Mouse (Mus musculus) MEL (cell line): ENCODE measurements around the gene Lca5. TPM values are rescaled to one million over a fixed set of nuclear protein-coding genes. Genes with fewer than 3 reads are reported as not detected.

ENCODE experiments used
- DNase-seq: peaks from one replicate; pipeline ENCODE4 v3.0.0; 2011; ENCODE audit warnings: low read depth, low spot score
- H3K27ac ChIP-seq: 2 replicates; pipeline ENCODE4 v1.5.1; 2012; ENCODE audit warnings: low read depth, mild to moderate bottlenecking, control low read depth, low read length, moderate library complexity; ENCODE audit not compliant: control insufficient read depth
- H3K27me3 ChIP-seq, 2 experiments: fragments of 150-350 bp in 1 of 2; sonication (generic) in 1 of 2; 2 replicates each; pipeline ENCODE4 v1.6.1; 2012; ENCODE audit warnings: low read length in 2 of 2, mild to moderate bottlenecking in 2 of 2, improper control_type of control experiment in 1 of 2, moderate library complexity in 1 of 2; ENCODE audit not compliant: insufficient read depth in 2 of 2, control insufficient read depth in 1 of 2
- H3K36me3 ChIP-seq, 2 experiments: 2 replicates each; pipeline ENCODE4 v1.6.1; 2012 to 2014; ENCODE audit warnings: low read length in 2 of 2, improper control_type of control experiment in 1 of 2, inconsistent platforms in 1 of 2, mild to moderate bottlenecking in 1 of 2; ENCODE audit not compliant: insufficient read depth in 2 of 2, control insufficient read depth in 1 of 2
- H3K4me1 ChIP-seq, 2 experiments: fragments of 150-350 bp in 1 of 2; sonication (generic) in 1 of 2; 2 replicates each; pipeline ENCODE4 v1.6.1; 2012; ENCODE audit warnings: low read length in 2 of 2, improper control_type of control experiment in 1 of 2, mild to moderate bottlenecking in 1 of 2; ENCODE audit not compliant: insufficient read depth in 2 of 2, control insufficient read depth in 1 of 2
- H3K4me3 ChIP-seq, 2 experiments: fragments of 150-350 bp in 1 of 2; sonication (generic) in 1 of 2; 2 replicates each; pipeline ENCODE4 v1.5.1; 2012; ENCODE audit warnings: low read depth in 2 of 2, low read length in 2 of 2, mild to moderate bottlenecking in 2 of 2, moderate library complexity in 2 of 2, control low read depth in 1 of 2, improper control_type of control experiment in 1 of 2; ENCODE audit not compliant: control insufficient read depth in 1 of 2, insufficient read depth in 1 of 2
- H3K79me2 ChIP-seq: 2 replicates; pipeline ENCODE4 v1.6.1; 2012; ENCODE audit warnings: mild to moderate bottlenecking, low read length, moderate library complexity; ENCODE audit not compliant: control insufficient read depth, poor library complexity, insufficient read depth
- H3K9ac ChIP-seq: 2 replicates; pipeline ENCODE4 v1.6.1; 2012; ENCODE audit warnings: low read depth, mild to moderate bottlenecking, control low read depth, low read length, moderate library complexity; ENCODE audit not compliant: control insufficient read depth, poor library complexity, severe bottlenecking
- H3K9me3 ChIP-seq: fragments of 150-350 bp; sonication (generic); replicated peaks from 2 replicates; pipeline ENCODE4 v1.6.1; 2012; ENCODE audit warnings: mild to moderate bottlenecking, low read length, improper control_type of control experiment, moderate library complexity; ENCODE audit not compliant: insufficient read depth
- CHD1 ChIP-seq: IDR thresholded peaks from 2 replicates; pipeline ENCODE4 v1.6.1; 2012; ENCODE audit warnings: low read depth, mild to moderate bottlenecking, inconsistent platforms, low read length, improper control_type of control experiment
- CHD2 ChIP-seq: IDR thresholded peaks from 2 replicates; pipeline ENCODE4 v1.6.1; 2011; ENCODE audit warnings: low read length, improper control_type of control experiment
- CTCF ChIP-seq, 3 experiments: IDR thresholded peaks in 2 of 3; conservative IDR thresholded peaks in 1 of 3; 2 replicates each; pipeline ENCODE4 v1.5.1; 2011 to 2012; ENCODE audit warnings: low read length in 3 of 3, low read depth in 2 of 3, mild to moderate bottlenecking in 2 of 3, improper control_type of control experiment in 1 of 3, inconsistent platforms in 1 of 3, mixed read lengths in 1 of 3, moderate library complexity in 1 of 3; ENCODE audit not compliant: control insufficient read depth in 1 of 3, insufficient read depth in 1 of 3, poor library complexity in 1 of 3, severe bottlenecking in 1 of 3
- E2F4 ChIP-seq: IDR thresholded peaks from 2 replicates; pipeline ENCODE4 v1.6.1; 2011; ENCODE audit warnings: low read depth, low read length, improper control_type of control experiment, borderline replicate concordance
- ELF1 ChIP-seq: IDR thresholded peaks from 2 replicates; pipeline ENCODE4 v1.6.1; 2014; ENCODE audit warnings: low read depth, mild to moderate bottlenecking, inconsistent platforms, low read length, improper control_type of control experiment, moderate library complexity
- EP300 ChIP-seq, 2 experiments: IDR thresholded peaks; 2 replicates each; pipeline ENCODE4 v1.6.1; 2011; ENCODE audit warnings: improper control_type of control experiment in 2 of 2, low read length in 2 of 2, low read depth in 1 of 2, mild to moderate bottlenecking in 1 of 2
- GABPA ChIP-seq: IDR thresholded peaks from 2 replicates; pipeline ENCODE4 v1.6.1; 2012; ENCODE audit warnings: low read depth, mild to moderate bottlenecking, inconsistent platforms, low read length, improper control_type of control experiment, moderate library complexity
- GATA1 ChIP-seq: IDR thresholded peaks from 2 replicates; pipeline ENCODE4 v1.6.1; 2011; ENCODE audit warnings: low read depth, low read length, improper control_type of control experiment
- HCFC1 ChIP-seq: IDR thresholded peaks from 2 replicates; pipeline ENCODE4 v1.6.1; 2012; ENCODE audit warnings: low read depth, mild to moderate bottlenecking, inconsistent platforms, low read length, improper control_type of control experiment, moderate library complexity
- KAT2A ChIP-seq: conservative IDR thresholded peaks from 2 replicates; pipeline ENCODE4 v1.6.1; 2012; ENCODE audit warnings: low read depth, low read length, improper control_type of control experiment, inconsistent platforms
- MAX ChIP-seq: IDR thresholded peaks from 2 replicates; pipeline ENCODE4 v1.6.1; 2011; ENCODE audit warnings: low read length, improper control_type of control experiment
- MEF2A ChIP-seq: IDR thresholded peaks from 2 replicates; pipeline ENCODE4 v1.6.1; 2014; ENCODE audit warnings: low read depth, mild to moderate bottlenecking, inconsistent platforms, low read length, improper control_type of control experiment; ENCODE audit not compliant: poor library complexity, insufficient replicate concordance, severe bottlenecking; ENCODE audit errors: extremely low read depth
- MYB ChIP-seq: IDR thresholded peaks from 2 replicates; pipeline ENCODE4 v1.6.1; 2011; ENCODE audit warnings: mild to moderate bottlenecking, low read depth, low read length, improper control_type of control experiment
- NRF1 ChIP-seq: IDR thresholded peaks from 2 replicates; pipeline ENCODE4 v1.6.1; 2014; ENCODE audit warnings: low read depth, mild to moderate bottlenecking, inconsistent platforms, low read length, improper control_type of control experiment, moderate library complexity; ENCODE audit not compliant: poor library complexity, insufficient read depth, severe bottlenecking
- POLR2AphosphoS2 ChIP-seq: IDR thresholded peaks from 2 replicates; pipeline ENCODE4 v1.6.1; 2011; ENCODE audit warnings: low read length, improper control_type of control experiment
- RAD21 ChIP-seq: IDR thresholded peaks from 2 replicates; pipeline ENCODE4 v1.6.1; 2011; ENCODE audit warnings: mild to moderate bottlenecking, low read depth, low read length, improper control_type of control experiment
- RCOR1 ChIP-seq: IDR thresholded peaks from 2 replicates; pipeline ENCODE4 v1.6.1; 2012; ENCODE audit warnings: low read depth, mild to moderate bottlenecking, inconsistent platforms, low read length, improper control_type of control experiment
- SIN3A ChIP-seq: IDR thresholded peaks from 2 replicates; pipeline ENCODE4 v1.6.1; 2012; ENCODE audit warnings: low read length, improper control_type of control experiment, inconsistent platforms
- SMC3 ChIP-seq: IDR thresholded peaks from 2 replicates; pipeline ENCODE4 v1.6.1; 2011; ENCODE audit warnings: low read depth, low read length, improper control_type of control experiment
- TAL1 ChIP-seq: IDR thresholded peaks from 2 replicates; pipeline ENCODE4 v1.6.1; 2012; ENCODE audit warnings: mild to moderate bottlenecking, inconsistent platforms, low read length, moderate library complexity, mixed read lengths
- TBP ChIP-seq: IDR thresholded peaks from 2 replicates; pipeline ENCODE4 v1.8.0; 2011; ENCODE audit warnings: low read depth, low read length, improper control_type of control experiment
- TCF12 ChIP-seq: IDR thresholded peaks from 2 replicates; pipeline ENCODE4 v1.6.1; 2014; ENCODE audit warnings: low read depth, mild to moderate bottlenecking, inconsistent platforms, low read length, improper control_type of control experiment, moderate library complexity
- USF1 ChIP-seq: IDR thresholded peaks from 2 replicates; pipeline ENCODE4 v1.6.1; 2014; ENCODE audit warnings: low read depth, mild to moderate bottlenecking, inconsistent platforms, low read length, improper control_type of control experiment, moderate library complexity
- ZC3H11A ChIP-seq: IDR thresholded peaks from 2 replicates; pipeline ENCODE4 v1.6.1; 2012; ENCODE audit warnings: low read depth, mild to moderate bottlenecking, inconsistent platforms, low read length, improper control_type of control experiment
- ZMIZ1 ChIP-seq: IDR thresholded peaks from 2 replicates; pipeline ENCODE4 v1.6.1; 2012; ENCODE audit warnings: low read depth, mild to moderate bottlenecking, inconsistent platforms, low read length, improper control_type of control experiment, moderate library complexity
- ZNF384 ChIP-seq: IDR thresholded peaks from 2 replicates; pipeline ENCODE4 v1.6.1; 2012; ENCODE audit warnings: low read depth, mild to moderate bottlenecking, inconsistent platforms, low read length, improper control_type of control experiment
- polyA plus RNA-seq, 2 experiments: library from polyadenylated mRNA; stranded (reverse) in 1 of 2; unstranded in 1 of 2; fragments of >175 nt in 1 of 2; fragments of >200 nt in 1 of 2; gene quantifications; 2 replicates each; pipeline versions ENCODE4 v1.2.1 to v1.2.4; 2012; ENCODE audit warnings: low replicate concordance in 2 of 2, low read depth in 1 of 2; ENCODE audit not compliant: insufficient read length in 2 of 2, insufficient read depth in 1 of 2, missing spikeins in 1 of 2
- total RNA-seq: library from RNA; depleted of rRNA; stranded (reverse); fragments of 300-350 nt; gene quantifications from 2 replicates; pipeline ENCODE4 v1.2.3, GENCODE M21; 2012

Lca5 gene
- total and polyA plus RNA-seq, 3 experiments = not detected

DNA sequence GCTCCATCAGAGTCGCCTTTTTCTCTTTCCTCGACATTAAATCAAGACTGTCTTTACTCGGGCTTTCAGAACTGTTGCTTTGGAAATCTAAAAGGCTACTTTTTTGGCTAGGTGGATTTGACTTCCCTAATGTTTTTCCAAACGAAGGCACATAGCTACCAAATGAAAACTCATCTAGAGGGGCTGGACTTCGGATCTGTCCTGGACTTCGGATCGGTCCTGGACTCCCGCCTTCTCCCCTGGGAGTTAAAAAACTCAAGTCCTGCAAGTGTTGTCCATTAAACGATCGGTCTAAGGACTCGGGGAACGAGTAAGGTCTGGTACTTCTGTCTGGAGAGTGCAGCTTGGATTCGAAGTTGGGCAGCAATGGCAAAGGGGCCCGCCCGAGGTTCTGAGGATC is 45.5 kb downstream of the Lca5 start:
- H3K27ac ChIP-seq = no peak overlapping the region
- DNase-seq = no peak
- no peak overlapping the region for H3K9ac ChIP-seq
- no peak for TF ChIP-seq SIN3A
- H3K4me3 ChIP-seq = no peak overlapping the region
- H3K36me3 ChIP-seq = no peaks in the 10 kb centered on the region
- H3K4me1 ChIP-seq = no peaks in the 10 kb centered on the region
- no peaks in the 10 kb centered on the region for H3K27me3 ChIP-seq
- no peaks in the 10 kb centered on the region for H3K9me3 ChIP-seq
- no peaks in the 10 kb centered on the region for H3K79me2 ChIP-seq

- Histone ChIP-seq H3K79me2 (no peaks in the 10 kb centered on the region), H3K4me3 (no peak overlapping the region), H3K27me3 (no peaks in the 10 kb centered on the region), H3K36me3 (no peaks in the 10 kb centered on the region), H3K9ac (no peak overlapping the region), H3K27ac (no peak overlapping the region), H3K9me3 (no peaks in the 10 kb centered on the region), H3K4me1 (no peaks in the 10 kb centered on the region)
- TF ChIP-seq RCOR1 (no peak), RAD21 (no peak), POLR2AphosphoS2 (no peak), NRF1 (no peak), MYB (no peak), GATA1 (no peak), MAX (no peak), GABPA (no peak), CHD2 (no peak), ZNF384 (no peak), SIN3A (no peak), CHD1 (no peak), ELF1 (no peak), ZMIZ1 (no peak)
- no peak for DNase-seq
Measured at GRCm38 (mm10) chr9:83391996-83392395, 48.9 kb downstream of the Lca5 start.

- H3K27ac ChIP-seq = no peak overlapping the region
- H3K9ac ChIP-seq = no peak overlapping the region
- H3K27me3 ChIP-seq = no peaks in the 10 kb centered on the region
- no peak for DNase-seq
- no peaks in the 10 kb centered on the region for H3K79me2 ChIP-seq
- no peak for TF ChIP-seq CHD1
- no peak for TF ChIP-seq SMC3
- TF ChIP-seq TBP = no peak
- no peak for TF ChIP-seq RAD21
- TF ChIP-seq E2F4 = no peak
- TF ChIP-seq ZC3H11A = no peak
- TF ChIP-seq CTCF (IDR thresholded peaks at IDR 0.05 in 2 of 3, conservative IDR thresholded peaks at IDR 0.05 in 1 of 3; ENCODE audit: control insufficient read depth in 1 of 3, insufficient read depth in 1 of 3, low read depth in 2 of 3, low read length in 3 of 3, poor library complexity in 1 of 3, severe bottlenecking in 1 of 3) = no peak
- no peak for TF ChIP-seq ELF1
- TF ChIP-seq KAT2A = no peak
- TF ChIP-seq GATA1 = no peak
- TF ChIP-seq ZMIZ1 = no peak
- TF ChIP-seq POLR2AphosphoS2 = no peak
- no peak for TF ChIP-seq EP300 (IDR thresholded peaks at IDR 0.05; ENCODE audit: low read depth in 1 of 2, low read length in 2 of 2)
- no peak for TF ChIP-seq TAL1
- no peak for TF ChIP-seq TCF12
- no peak for TF ChIP-seq USF1
- TF ChIP-seq MEF2A = no peak
- no peak for TF ChIP-seq HCFC1
- H3K9me3 ChIP-seq = no peaks in the 10 kb centered on the region
- H3K4me3 ChIP-seq = no peak overlapping the region
- H3K36me3 ChIP-seq = no peaks in the 10 kb centered on the region
- no peaks in the 10 kb centered on the region for H3K4me1 ChIP-seq
Measured at GRCm38 (mm10) chr9:83389570-83389969, 51.4 kb downstream of the Lca5 start.
